Mouse (Mus musculus): ENCODE measurements around the gene Zfp975.
A peak's percentile ranks its signal among the peaks of the same experiment; 100 is the strongest.
"Not testable (repeated sequence)": the region's sequence is repeated elsewhere in the genome, so short reads cannot be mapped to it uniquely, and the experiment has no call there.

Gene Zfp975

GRCm38 (mm10) chr7:42692362-42693158 lies at the start of gene Zfp975:
Gene Zfp975, minus strand, starts transcription at chr7:42692742.
- peak; percentile 89 for DNase-seq (ENCODE audit: low read depth)

DNA sequence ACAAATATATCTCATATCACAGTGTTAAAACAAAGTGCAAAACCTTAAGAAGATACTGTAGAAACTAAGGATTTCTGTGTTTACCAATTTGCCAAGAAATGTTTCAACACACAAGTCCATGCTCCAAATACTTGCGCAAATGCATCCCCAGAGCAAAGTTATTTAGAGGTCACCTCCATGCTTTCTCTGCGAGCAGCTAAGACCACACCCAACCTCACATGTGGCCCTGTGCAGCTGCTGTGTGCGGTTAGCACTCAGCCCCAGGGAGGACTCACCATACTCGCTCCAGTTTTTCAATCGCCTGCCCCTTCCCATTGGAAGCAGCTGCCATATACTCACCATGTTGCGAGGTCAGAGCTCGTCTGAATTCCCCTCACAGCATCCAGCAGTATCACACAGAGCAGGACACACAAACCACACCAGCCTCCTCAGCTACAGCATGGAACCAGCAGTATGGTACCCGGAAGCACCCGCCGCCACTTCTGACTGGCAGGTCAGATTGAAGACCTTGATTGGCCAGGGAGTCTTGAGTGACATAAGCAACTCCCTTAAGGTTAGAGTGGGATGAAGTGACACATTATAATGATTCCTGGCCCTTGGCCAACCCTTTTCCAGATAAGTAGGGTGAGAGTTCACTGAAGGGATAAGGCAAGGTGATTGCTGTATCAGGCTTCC lies 46.1 kb upstream of the Zfp975 start:
- DNase-seq (ENCODE audit: low read depth): peak; percentile 1

- DNase-seq (ENCODE audit: low read depth): not testable (repeated sequence)
Observed at GRCm38 (mm10) chr7:42726917-42727316, 34.4 kb upstream of the Zfp975 start, which contains the start of gene Gm17067. Gene Gm17067, minus strand, starts transcription at chr7:42727017.

DNA sequence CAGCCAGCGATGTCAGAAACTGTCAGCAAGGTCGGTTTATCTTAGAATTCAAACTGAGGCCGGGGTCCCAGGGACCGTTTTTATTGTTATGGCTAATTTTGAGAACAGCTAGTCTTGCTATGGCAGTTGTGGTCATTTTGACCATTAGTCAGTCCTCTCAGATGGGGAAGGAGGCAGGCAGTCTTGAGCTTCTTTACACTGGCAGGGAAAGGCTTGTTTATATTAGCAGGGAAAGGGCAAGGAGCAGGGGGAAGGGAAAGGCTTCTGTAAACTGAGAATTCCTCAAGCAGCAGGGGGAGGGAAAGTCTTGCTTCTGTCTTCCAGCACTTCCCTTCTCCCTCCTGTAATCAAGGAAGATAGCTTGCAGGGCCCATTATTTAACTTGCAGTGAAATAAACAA lies 709 bp upstream of the Zfp975 start:
- DNase-seq (ENCODE audit: low read depth): peak; percentile 52

GRCm38 (mm10) chr7:42680081-42680480 lies 12.5 kb downstream of the Zfp975 start:
- DNase-seq (ENCODE audit: low read depth): not testable (repeated sequence)

DNA sequence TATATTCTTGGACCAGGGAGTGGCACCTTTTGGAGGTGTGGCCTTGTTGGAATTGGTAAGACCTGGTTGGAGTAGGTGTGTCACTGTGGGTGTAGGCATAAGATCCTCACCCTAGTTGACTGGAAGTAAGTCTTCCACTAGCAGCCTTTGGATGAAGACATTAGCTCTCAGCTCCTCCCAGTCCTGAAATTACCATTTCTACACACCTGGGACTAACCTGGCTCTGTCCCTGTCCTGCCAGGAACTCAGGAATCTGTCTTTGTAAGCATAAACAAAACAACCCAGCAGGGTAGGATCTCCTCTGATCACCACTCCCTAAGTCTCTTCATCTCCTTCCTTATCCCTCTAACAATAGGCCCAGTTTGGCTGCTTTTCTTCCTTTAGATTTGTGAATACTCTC lies 12.9 kb downstream of the Zfp975 start:
- DNase-seq (ENCODE audit: low read depth): not testable (repeated sequence)

DNA sequence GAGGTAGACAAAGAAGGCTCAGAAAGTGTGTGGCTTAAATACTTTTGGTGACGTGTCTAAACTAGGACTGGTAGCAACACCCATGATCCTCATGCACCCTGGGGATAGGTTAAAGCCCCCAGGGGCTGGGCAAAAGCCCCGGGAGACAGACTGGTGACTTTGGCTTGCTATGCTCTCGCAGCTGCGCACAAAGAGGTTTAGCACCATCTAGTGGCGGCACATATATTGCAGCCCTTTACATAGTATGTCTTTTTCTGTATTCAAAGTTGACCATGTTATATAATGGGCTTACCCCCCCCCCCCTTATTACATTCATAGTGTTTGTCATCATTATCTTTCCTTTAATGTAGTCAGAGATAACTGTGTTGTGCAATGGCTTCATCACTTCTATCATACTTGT lies 32.4 kb downstream of the Zfp975 start:
- DNase-seq (ENCODE audit: low read depth): peak; percentile 5

- peak; percentile 3 for DNase-seq (ENCODE audit: low read depth)
Observed at GRCm38 (mm10) chr7:42655211-42655610, 37.3 kb downstream of the Zfp975 start.

- DNase-seq (ENCODE audit: low read depth): peak; percentile 6
Observed at GRCm38 (mm10) chr7:42643120-42643620, 49.4 kb downstream of the Zfp975 start.

DNA sequence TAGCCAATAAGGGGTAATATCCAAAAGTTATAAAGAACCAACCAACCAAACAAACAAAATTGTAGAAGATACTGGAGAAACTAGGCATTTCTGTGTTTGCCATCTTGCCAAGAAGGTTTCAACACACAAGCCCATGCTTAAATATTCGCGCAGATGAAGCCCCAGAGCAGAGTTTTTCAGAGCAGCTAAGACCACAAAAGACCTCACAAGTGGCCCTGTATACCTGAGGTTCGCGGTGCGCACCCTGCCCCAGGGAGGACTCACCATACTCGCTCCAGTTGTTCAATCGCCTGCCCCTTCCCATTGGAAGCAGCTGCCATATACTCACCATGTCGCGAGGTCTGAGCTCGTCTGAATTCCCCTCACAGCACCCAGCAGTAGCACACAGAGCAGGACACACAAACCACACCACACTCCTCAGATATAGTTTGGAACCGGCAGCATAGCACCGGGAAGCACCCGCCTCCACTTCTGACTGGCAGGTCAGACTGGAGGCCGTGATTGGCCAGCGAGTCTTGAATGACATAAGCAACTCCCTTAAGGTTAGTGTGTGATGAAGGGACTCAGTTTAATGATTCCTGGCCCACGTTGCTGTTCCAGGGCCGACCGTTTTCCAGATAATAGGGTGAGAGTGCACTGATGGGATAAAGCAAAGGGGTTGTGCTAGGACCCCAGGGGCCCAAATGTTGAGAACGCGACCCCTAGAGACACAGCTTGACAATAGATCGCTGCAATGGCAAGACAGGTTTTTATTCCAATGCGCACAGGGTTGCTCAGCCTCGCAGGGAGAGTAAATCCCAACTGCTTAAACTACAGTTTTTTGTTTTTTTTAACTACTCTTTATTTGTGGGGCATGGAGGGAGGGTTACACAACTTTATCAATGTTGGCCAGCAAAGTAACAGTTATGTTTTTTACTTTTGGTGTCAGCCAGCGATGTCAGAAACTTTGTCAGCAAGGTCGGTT lies 50.1 kb downstream of the Zfp975 start, which contains the start of gene Zfp976:
Gene Zfp976 (minus strand): TSS at position 437 of the 964 bp plus-strand sequence.
- peak; percentile 88 for DNase-seq (ENCODE audit: low read depth)

DNA sequence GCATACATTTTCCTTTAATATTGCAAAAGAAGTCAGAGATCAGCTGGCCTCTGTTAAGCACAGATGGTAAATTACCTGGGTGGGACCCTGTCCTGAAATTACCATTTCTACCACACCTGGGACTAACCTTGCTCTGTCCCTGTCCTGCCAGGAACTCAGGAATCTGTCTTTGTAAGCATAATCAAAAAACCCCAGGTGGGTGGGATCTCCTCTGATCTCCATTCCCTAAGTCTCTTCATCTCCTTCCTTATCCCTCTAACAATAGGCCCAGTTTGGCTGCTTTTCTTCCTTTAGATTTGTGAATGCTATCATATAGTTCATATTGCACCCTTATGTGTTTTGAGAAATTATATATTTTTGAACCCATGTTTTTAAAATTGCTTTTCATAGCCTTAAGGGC lies 61.5 kb downstream of the Zfp975 start:
- not testable (repeated sequence) for DNase-seq (ENCODE audit: low read depth)

Data from NIH3T3 (cell line).